Mouse (Mus musculus): ENCODE measurements around the gene Grik1. TPM values are rescaled to one million over a fixed set of nuclear protein-coding genes. Genes with fewer than 3 reads are reported as not detected.

The Grik1 gene
- not detected in 2 replicates for total RNA-seq (2021)
- long read RNA-seq, result 0 reads

GRCm38 (mm10) chr16:88290132-88290772 is at the start of gene Grik1:
Grik1 (minus strand) TSS chr16:88290265.
- DNase-seq, result peak; percentile 17

DNA sequence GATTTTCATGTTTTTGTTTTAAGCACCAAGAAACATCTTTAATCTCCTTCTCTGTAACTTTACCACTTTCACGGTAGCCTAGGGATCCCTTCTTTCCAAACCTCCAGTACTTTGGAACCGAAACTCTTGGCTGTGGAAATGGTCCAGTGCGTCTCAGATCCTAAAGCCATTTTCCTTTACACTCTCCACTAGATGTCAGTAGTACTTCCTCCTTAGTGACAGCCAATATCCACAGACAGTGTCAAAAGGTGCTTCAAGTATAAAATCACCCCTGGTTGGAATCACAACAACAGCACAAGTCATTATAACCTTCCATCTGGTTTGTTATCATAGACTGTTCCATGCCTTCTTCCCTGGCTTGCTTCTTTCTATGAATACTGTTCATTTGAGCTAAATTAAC is 4.1 kb upstream of the Grik1 start:
- DNase-seq, result no peak

DNA sequence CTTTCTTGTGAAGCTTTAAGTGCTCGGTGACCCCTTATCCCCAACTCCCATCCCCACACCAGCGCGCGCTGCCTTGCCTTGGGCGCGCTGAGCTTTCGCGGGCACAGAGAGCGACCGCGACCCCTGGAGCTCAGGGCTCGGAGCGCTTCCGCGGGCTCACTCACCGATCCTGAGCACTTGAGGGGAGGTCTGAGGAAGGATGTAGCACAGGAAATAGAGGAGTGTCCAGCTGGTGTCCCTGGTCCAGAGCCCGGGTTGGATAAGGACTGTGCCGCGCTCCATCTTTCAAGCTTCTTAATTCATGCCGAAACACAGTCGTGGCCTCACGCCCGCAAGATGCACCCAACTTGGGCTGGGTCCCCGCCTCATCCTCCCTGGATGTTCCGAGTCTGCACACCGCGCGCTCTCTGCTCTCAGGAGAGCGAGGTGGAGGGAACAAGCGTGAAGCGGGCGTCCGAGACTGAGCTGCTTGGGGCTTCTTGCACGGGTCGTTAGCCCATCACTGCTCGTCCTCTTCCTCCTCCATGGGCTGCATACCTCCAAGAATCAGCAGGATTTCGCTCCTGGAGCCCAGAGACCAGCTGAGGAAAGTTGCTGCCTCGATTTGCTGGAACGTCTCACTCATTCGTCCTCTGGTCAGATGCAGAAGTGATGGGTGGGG is 514 bp downstream of the Grik1 start:
- no peak for DNase-seq

DNA sequence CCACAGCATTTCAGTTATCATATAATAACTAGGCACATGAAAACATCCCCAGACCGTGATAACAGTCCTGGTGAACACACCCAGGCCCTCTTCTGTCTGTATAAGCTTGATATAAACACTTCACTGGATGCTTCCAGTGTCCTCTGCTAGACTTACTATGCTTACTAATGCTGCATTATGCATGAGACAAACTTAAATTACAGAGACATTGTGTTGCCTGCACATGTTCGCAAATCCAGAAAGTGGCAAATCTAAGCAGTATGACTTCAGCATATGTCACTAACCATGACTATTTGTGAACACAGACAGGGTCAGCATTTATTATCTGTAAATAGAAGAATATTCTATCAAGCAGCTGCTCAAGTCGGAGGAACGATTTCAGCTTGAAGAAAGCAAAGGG is 31.7 kb downstream of the Grik1 start:
- no peak for DNase-seq

GRCm38 (mm10) chr16:88257072-88257471 is 33.0 kb downstream of the Grik1 start:
- no peak for DNase-seq

GRCm38 (mm10) chr16:88256101-88256500 is 34.0 kb downstream of the Grik1 start:
- DNase-seq, result no peak

- no peak for DNase-seq
These were observed 37.4 kb downstream of the Grik1 start for GRCm38 (mm10) chr16:88252676-88253075.

DNA sequence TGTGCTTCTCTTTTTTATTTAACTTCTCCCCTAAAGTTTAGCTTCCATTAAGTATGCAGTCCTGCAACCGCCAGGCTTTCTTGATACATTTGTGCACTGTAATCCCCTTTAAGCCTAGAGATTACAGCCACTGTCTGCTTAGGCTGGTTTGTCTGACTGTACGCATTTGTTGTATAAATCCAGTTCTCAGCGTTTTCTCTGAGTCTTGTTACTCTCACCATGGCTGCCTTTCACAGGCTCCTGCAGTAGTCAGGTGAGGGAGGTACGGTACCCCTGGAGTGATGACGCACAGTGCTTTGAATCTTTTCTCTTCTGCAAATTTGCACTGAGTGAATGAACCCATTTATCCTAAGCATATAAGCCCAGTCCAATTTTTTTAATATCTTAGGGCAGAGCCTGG is 39.0 kb downstream of the Grik1 start:
- DNase-seq, result no peak

- DNase-seq, result no peak
These were observed 40.2 kb downstream of the Grik1 start for GRCm38 (mm10) chr16:88249825-88250224.

GRCm38 (mm10) chr16:88247586-88247985 is 42.5 kb downstream of the Grik1 start:
- no peak for DNase-seq

- DNase-seq, result no peak
These were observed 45.4 kb downstream of the Grik1 start for GRCm38 (mm10) chr16:88244658-88245057.

DNA sequence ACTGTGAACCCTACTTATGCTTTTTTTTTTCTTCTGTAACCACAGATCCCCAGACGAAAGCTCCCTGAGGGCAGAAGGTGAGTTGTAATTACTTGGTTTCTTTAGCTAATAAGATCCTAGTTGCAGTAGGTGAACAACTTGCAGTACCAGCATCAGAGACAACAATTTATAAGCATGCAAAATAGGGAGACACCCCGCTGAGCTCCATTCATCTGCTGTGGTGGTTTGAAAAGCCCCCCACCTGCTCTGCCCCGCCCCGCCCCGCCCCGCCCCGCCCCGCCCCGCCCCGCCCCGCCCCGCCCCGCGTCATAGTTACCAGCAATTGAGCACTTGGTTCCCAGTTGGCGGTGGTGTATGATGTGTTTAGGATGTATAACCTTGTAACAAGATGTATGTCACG is 64.4 kb downstream of the Grik1 start:
- DNase-seq, result no peak

- no peak for DNase-seq
These were observed 68.1 kb downstream of the Grik1 start for GRCm38 (mm10) chr16:88221932-88222331.

- DNase-seq, result no peak
These were observed 77.5 kb downstream of the Grik1 start for GRCm38 (mm10) chr16:88212531-88212930.

GRCm38 (mm10) chr16:88211852-88212251 is 78.2 kb downstream of the Grik1 start:
- no peak for DNase-seq

DNA sequence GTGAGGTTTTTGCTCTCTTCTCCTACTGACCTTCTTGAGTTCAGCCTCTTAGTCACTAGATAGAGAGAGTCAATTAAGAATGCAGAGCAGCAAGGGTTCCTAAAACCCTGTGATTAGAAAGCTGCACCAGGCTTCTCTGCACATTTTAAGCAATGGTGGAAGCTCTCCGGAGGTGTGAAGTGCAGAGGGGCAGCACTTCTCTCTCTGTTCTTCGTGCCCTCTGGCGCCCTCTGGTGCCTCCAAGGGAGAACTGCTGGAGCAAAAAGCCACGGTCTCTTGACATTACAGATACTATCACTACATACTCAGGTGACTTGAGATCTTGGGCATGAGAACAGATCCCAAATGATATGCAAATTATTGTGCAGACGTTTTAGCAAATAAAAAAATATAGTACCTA is 85.7 kb downstream of the Grik1 start:
- DNase-seq, result peak; percentile 73

DNA sequence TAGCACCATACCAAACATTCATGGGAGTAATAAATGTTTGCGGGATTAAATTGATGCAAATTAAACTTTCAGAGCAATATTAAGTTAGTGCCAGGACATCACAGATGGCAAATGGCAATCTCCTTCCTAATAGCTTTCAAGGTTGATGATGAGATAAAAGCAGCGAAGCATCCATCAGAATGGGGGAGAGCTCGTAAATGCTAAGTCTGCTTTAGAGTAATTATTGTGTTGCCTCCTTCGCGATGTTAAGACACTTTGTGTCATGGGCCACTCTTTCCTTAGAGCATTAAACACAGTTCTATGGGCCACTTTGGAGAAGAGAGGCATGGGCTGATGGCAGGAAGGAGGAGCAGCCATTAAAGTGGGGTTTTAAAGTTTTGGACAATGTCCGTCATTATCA is 86.1 kb downstream of the Grik1 start:
- no peak for DNase-seq

- DNase-seq, result no peak
These were observed 102.5 kb downstream of the Grik1 start for GRCm38 (mm10) chr16:88187433-88188037.

- DNase-seq, result no peak
These were observed 111.3 kb downstream of the Grik1 start for GRCm38 (mm10) chr16:88178813-88179212.

GRCm38 (mm10) chr16:88177364-88177763 is 112.7 kb downstream of the Grik1 start:
- no peak for DNase-seq

- no peak for DNase-seq
These were observed 115.9 kb downstream of the Grik1 start for GRCm38 (mm10) chr16:88174083-88174721.

DNA sequence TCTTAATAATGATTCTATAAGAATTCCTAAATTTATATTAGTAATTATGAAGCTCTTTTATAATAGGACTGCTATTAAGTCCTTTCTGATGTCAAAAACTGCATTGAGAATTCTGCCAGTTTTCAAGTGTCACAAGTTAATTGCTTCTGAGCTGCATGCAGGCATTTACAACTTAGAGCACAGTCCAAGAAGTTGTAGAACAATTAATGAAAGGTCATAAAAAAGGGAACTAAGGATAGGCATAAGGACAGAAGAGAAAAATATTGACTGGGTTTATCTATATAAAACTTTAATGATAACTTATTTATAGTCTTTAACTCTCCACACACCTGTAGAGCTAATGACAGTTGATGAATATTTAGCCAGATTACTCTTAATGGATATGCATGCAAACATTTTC is 123.5 kb downstream of the Grik1 start:
- no peak for DNase-seq

DNA sequence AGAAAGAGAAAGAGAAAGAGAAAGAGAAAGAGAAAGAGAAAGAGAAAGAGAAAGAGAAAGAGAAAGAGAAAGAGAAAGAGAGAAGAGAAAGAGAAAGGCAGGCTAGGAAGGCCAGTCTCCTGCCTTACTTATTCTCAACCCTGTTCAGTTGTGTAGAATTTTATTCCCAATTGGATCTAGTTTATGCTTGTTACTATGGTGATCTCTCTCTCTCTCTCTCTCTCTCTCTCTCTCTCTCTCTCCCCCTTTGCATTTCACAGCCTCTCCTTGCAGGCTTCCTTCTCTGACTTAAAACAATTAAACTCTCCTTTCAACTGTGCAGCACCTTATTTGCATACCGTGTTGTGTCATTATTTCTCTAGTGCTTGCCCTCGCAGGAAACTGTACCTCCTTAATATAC is 147.5 kb downstream of the Grik1 start:
- no peak for DNase-seq

Measured in adrenal gland, postnatal 25 days (tissue).